Mouse (Mus musculus): ENCODE measurements at regions not wholly inside any gene's neighbourhood (a gene's known extent, or its start where the extent isn't known, plus 50 kb on each side); places are given as distances from the start of the nearest gene placed in this dataset.
A peak's percentile ranks its signal among the peaks of the same experiment; 100 is the strongest.

DNA sequence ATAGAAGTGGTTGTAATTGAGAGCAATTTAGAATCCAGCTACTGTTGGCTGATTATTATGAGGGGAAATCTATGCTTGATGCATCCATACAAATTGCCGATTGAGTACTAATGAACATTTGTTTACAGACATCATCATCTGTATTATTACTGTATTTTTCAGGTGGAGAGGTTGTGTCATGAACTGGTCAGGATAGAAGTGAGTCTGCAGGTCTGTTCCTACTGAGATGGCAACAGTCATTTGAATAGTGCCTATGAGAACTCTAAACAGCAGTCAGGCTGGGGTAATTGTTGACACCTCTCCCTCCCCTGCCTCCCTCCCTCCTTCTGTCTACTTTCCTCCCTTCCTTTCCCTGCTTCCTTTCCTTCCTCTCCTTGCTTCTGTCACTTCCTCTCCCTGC, 429.0 kb downstream of the Cd109 start:
- DNase-seq (ENCODE audit: extremely low read depth), result no peak
- no peaks in the 10 kb centered on the region for H3K9me3 ChIP-seq (replicated peaks; ENCODE audit: low read length)
- in situ Hi-C loops (cut with MboI; ENCODE audit: low pct_ligation_motif_present, low pct_unique_long_range_greater_than_20kb, low sequenced_read_pairs) (loop anchor here (25.0 kb wide), 1 partner anchor 257 kb away; no protein-coding TSS in a partner anchor), dilution Hi-C loops (cut with MboI; ENCODE audit: extremely low pct_ligation_motif_present, extremely low pct_unique_long_range_greater_than_20kb, low sequenced_read_pairs) (no loop called here)
- no peak overlapping the region for H3K4me3 ChIP-seq (replicated peaks in 1 of 3; ENCODE audit: low read depth in 2 of 3, low read length in 2 of 3, poor library complexity in 1 of 3)
- H3K27me3 ChIP-seq (replicated peaks), result no peaks in the 10 kb centered on the region
- H3K4me1 ChIP-seq (ENCODE audit: control insufficient read depth in 1 of 2, insufficient read depth in 2 of 2), result no peaks in the 10 kb centered on the region; a peak in 1 of 4 replicates
- no peak overlapping the region for H3K4me2 ChIP-seq (ENCODE audit: insufficient read depth, low read depth, poor library complexity, severe bottlenecking)
- no peaks in the 10 kb centered on the region for H3K79me2 ChIP-seq (replicated peaks; ENCODE audit: control insufficient read depth, extremely low read depth, insufficient read depth, poor library complexity, severe bottlenecking)
- no peaks in the 10 kb centered on the region for H3K36me3 ChIP-seq (replicated peaks in 1 of 2; ENCODE audit: control insufficient read depth in 1 of 2, insufficient read depth in 1 of 2, low read length in 1 of 2)
- H3K27ac ChIP-seq (ENCODE audit: insufficient read depth, low read depth), result no peak overlapping the region
- no peak for TF ChIP-seq UBTF (IDR thresholded peaks at IDR 0.05; ENCODE audit: low read depth, low read length)
- no peak for TF ChIP-seq NELFE (IDR thresholded peaks at IDR 0.05; ENCODE audit: low read depth, low read length)
- TF ChIP-seq MXI1 (IDR thresholded peaks at IDR 0.05; ENCODE audit: low read depth, low read length), result no peak
- TF ChIP-seq CHD2 (IDR thresholded peaks at IDR 0.05; ENCODE audit: low read length), result no peak
- no peak overlapping the region for H3K9ac ChIP-seq (ENCODE audit: insufficient read depth, low read depth)

GRCm38 (mm10) chr9:79045314-79045713, 430.0 kb downstream of the Cd109 start:
- peak; percentile 55 for DNase-seq (ENCODE audit: extremely low read depth)
- dilution Hi-C loops (cut with MboI; ENCODE audit: extremely low pct_ligation_motif_present, extremely low pct_unique_long_range_greater_than_20kb, low sequenced_read_pairs) (no loop called here), in situ Hi-C loops (cut with MboI; ENCODE audit: low pct_ligation_motif_present, low pct_unique_long_range_greater_than_20kb, low sequenced_read_pairs) (loop anchor here (25.0 kb wide), 1 partner anchor 258 kb away; no protein-coding TSS in a partner anchor)
- no peak for TF ChIP-seq SIN3A (IDR thresholded peaks at IDR 0.05; ENCODE audit: low read length)
- peak; percentile 51 for TF ChIP-seq RAD21 (IDR thresholded peaks at IDR 0.05; ENCODE audit: low read depth, low read length)
- TF ChIP-seq CHD2 (IDR thresholded peaks at IDR 0.05; ENCODE audit: low read length), result no peak
- no peak for TF ChIP-seq TBP (conservative IDR thresholded peaks at IDR 0.05; ENCODE audit: low read depth, low read length)
- TF ChIP-seq SMC3 (IDR thresholded peaks at IDR 0.05; ENCODE audit: low read depth, low read length), result peak; percentile 65
- no peak for TF ChIP-seq GABPA (IDR thresholded peaks at IDR 0.05; ENCODE audit: insufficient replicate concordance, low read depth, low read length)
- no peak for TF ChIP-seq JUND (conservative IDR thresholded peaks at IDR 0.05; ENCODE audit: low read depth, low read length)
- no peak for TF ChIP-seq MYC (IDR thresholded peaks at IDR 0.05; ENCODE audit: low read depth, low read length)
- TF ChIP-seq POLR2A (IDR thresholded peaks at IDR 0.05; ENCODE audit: low read depth, low read length), result no peak
- TF ChIP-seq CTCF (conservative IDR thresholded peaks at IDR 0.05 in 1 of 2, IDR thresholded peaks at IDR 0.05 in 1 of 2; ENCODE audit: low read depth in 2 of 2, low read length in 2 of 2), result peak in 1 of 2 experiments; percentile 66; a peak in 2 of 4 replicates
- no peak for TF ChIP-seq ZC3H11A (IDR thresholded peaks at IDR 0.05; ENCODE audit: low read depth, low read length)
- TF ChIP-seq E2F4 (IDR thresholded peaks at IDR 0.05; ENCODE audit: insufficient replicate concordance, low read depth, low read length), result no peak
- TF ChIP-seq PAX5 (IDR thresholded peaks at IDR 0.05; ENCODE audit: low read length), result no peak
- TF ChIP-seq ELF1 (IDR thresholded peaks at IDR 0.05; ENCODE audit: low read depth, low read length), result no peak
- TF ChIP-seq HCFC1 (IDR thresholded peaks at IDR 0.05; ENCODE audit: low read depth, low read length), result no peak
- no peak for TF ChIP-seq ETS1 (conservative IDR thresholded peaks at IDR 0.05; ENCODE audit: low read depth, low read length)
- TF ChIP-seq POLR2AphosphoS2 (IDR thresholded peaks at IDR 0.05; ENCODE audit: low read depth, low read length), result no peak
- TF ChIP-seq MAFK (IDR thresholded peaks at IDR 0.05; ENCODE audit: insufficient replicate concordance, low read length), result no peak
- no peak for TF ChIP-seq ZKSCAN1 (IDR thresholded peaks at IDR 0.05; ENCODE audit: borderline replicate concordance, low read depth, low read length)
- TF ChIP-seq USF1 (IDR thresholded peaks at IDR 0.05; ENCODE audit: low read depth, low read length), result no peak
- TF ChIP-seq ZNF384 (IDR thresholded peaks at IDR 0.05; ENCODE audit: low read depth, low read length), result peak; percentile 49; the same call in 1 of the 2 replicates
- no peak for TF ChIP-seq MXI1 (IDR thresholded peaks at IDR 0.05; ENCODE audit: low read depth, low read length)
- TF ChIP-seq MAZ (IDR thresholded peaks at IDR 0.05; ENCODE audit: low read depth, low read length), result no peak
- TF ChIP-seq RCOR1 (conservative IDR thresholded peaks at IDR 0.05; ENCODE audit: low read depth, low read length), result no peak
- TF ChIP-seq KAT2A (IDR thresholded peaks at IDR 0.05; ENCODE audit: insufficient replicate concordance, low read length), result no peak
- no peak for TF ChIP-seq IRF4 (IDR thresholded peaks at IDR 0.05; ENCODE audit: low read depth, low read length)
- no peak for TF ChIP-seq USF2 (conservative IDR thresholded peaks at IDR 0.05; ENCODE audit: low read depth, low read length)
- TF ChIP-seq UBTF (IDR thresholded peaks at IDR 0.05; ENCODE audit: low read depth, low read length), result no peak
- TF ChIP-seq MEF2A (IDR thresholded peaks at IDR 0.05; ENCODE audit: borderline replicate concordance, low read depth, low read length), result no peak
- TF ChIP-seq BHLHE40 (IDR thresholded peaks at IDR 0.05; ENCODE audit: low read depth, low read length), result no peak
- no peak for TF ChIP-seq JUN (IDR thresholded peaks at IDR 0.05; ENCODE audit: insufficient read depth, low read depth, low read length)
- no peak for TF ChIP-seq ZMIZ1 (IDR thresholded peaks at IDR 0.05; ENCODE audit: low read depth, low read length)
- no peak for TF ChIP-seq MAX (IDR thresholded peaks at IDR 0.05; ENCODE audit: low read length)
- Histone ChIP-seq H3K9ac (ENCODE audit: insufficient read depth, low read depth) (no peak overlapping the region), H3K79me2 (replicated peaks; ENCODE audit: control insufficient read depth, extremely low read depth, insufficient read depth, poor library complexity, severe bottlenecking) (no peaks in the 10 kb centered on the region), H3K4me1 (ENCODE audit: control insufficient read depth in 1 of 2, insufficient read depth in 2 of 2) (no peaks in the 10 kb centered on the region; a peak in 1 of 4 replicates), H3K4me2 (ENCODE audit: insufficient read depth, low read depth, poor library complexity, severe bottlenecking) (no peak overlapping the region; the same call in 1 of the 2 replicates), H3K36me3 (replicated peaks in 1 of 2; ENCODE audit: control insufficient read depth in 1 of 2, insufficient read depth in 1 of 2, low read length in 1 of 2) (no peaks in the 10 kb centered on the region), H3K9me3 (replicated peaks; ENCODE audit: low read length) (no peaks in the 10 kb centered on the region), H3K4me3 (replicated peaks in 1 of 3; ENCODE audit: low read depth in 2 of 3, low read length in 2 of 3, poor library complexity in 1 of 3) (no peak overlapping the region), H3K27me3 (replicated peaks) (no peaks in the 10 kb centered on the region), H3K27ac (ENCODE audit: insufficient read depth, low read depth) (no peak overlapping the region)
